Mouse (Mus musculus) brain, embryonic 14.5 days (tissue): ENCODE measurements around the gene Dnajb2. TPM values are rescaled to one million over a fixed set of nuclear protein-coding genes. Genes with fewer than 3 reads are reported as not detected.

Source experiments
- DNase-seq: peaks from one replicate; pipeline ENCODE4 v3.0.0-alpha.2; 2011; ENCODE audit warnings: low read depth
- CTCF ChIP-seq: fragments of 200-500 bp; IDR thresholded peaks from 2 replicates; pipeline ENCODE4 v1.5.1; 2012; ENCODE audit warnings: inconsistent platforms, mild to moderate bottlenecking, moderate library complexity, borderline replicate concordance; ENCODE audit not compliant: insufficient read depth, insufficient read length; ENCODE audit errors: extremely low read depth
- POLR2A ChIP-seq: fragments of 200-500 bp; IDR thresholded peaks from 2 replicates; pipeline ENCODE4 v1.6.1; 2012; ENCODE audit warnings: mild to moderate bottlenecking, inconsistent platforms, borderline replicate concordance; ENCODE audit not compliant: poor library complexity, insufficient read depth, insufficient read length, severe bottlenecking; ENCODE audit errors: extremely low read depth
- polyA plus RNA-seq: library from polyadenylated mRNA; depleted of rRNA; stranded (reverse); fragments of >200 nt; gene quantifications from 2 replicates; pipeline ENCODE4 v1.2.3, GENCODE M21; 2012; rRNA removed

The Dnajb2 gene
- polyA plus RNA-seq, result 52.4 and 53.3 TPM in 2 replicates

DNA sequence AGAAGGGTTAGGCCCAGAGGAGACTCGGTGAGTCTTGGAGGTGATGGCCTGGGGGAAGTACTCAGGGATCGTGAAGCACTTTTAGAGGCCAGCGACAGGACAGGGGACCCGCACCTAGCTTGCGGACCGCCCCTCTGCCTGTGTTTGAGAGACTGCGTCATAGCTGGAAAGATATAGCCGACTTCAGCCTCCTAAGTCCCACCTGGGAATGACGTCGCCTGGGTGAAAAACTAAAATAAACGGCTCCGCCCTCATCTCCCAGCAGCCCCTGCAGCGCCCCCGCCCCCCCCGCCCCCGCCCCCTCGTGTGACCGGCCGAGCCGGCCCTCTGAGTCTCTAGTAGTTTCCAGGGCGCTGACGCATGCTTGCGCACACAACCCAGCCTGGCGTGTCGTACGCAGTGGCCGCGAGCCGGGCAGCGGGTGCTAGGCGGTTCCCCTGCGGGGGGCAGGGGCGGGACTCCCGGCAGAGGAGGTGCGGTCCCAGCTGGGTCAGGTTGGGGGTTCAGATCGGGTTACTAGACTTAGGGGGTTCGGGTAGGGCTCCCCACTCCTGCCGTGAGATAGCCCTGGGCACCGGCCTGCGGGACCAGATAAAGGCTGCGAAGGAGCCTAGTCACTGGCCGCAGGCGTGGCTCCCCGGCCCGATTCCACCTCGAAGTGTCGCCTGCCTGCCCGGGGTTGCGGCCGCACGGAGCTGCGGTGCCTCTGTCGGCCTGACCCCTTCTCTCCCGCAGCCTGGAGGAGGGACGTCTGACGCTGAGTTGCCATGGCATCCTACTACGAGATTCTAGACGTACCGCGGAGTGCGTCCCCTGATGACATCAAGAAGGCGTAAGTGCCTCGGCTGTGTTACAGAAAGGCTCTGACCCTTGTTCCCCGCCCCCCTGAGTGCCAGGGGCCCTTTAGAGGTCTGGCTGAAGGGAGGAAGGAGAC, at the start of gene Dnajb2:
TSS of gene Dnajb2 (plus strand) at position 290 of the 934 bp plus-strand sequence.
- TF ChIP-seq POLR2A (peak; percentile 36; the same call in 1 of the 2 replicates), CTCF (no peak)
- peak; percentile 84 for DNase-seq

DNA sequence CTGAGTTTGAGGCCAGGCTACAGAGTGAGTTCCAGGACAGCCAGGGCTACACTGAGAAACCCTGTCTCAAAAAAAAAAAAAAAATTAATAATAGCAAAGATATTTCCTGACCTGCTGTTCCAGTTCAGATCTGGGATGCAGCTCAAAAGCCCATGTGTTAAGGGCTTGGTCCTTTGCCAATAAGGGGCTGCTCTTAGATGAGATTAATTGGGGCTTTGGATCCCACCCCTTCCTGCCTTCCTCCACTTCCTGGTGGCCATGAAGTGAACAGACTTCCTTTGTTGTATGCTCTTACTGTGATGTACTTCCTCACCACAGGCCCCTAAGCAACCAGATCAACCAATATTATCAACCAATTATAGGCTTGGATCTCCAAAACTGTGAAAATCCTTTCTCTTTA, 49.1 kb upstream of the Dnajb2 start:
- no peak for TF ChIP-seq POLR2A
- no peak for TF ChIP-seq CTCF
- peak; percentile 15 for DNase-seq

DNA sequence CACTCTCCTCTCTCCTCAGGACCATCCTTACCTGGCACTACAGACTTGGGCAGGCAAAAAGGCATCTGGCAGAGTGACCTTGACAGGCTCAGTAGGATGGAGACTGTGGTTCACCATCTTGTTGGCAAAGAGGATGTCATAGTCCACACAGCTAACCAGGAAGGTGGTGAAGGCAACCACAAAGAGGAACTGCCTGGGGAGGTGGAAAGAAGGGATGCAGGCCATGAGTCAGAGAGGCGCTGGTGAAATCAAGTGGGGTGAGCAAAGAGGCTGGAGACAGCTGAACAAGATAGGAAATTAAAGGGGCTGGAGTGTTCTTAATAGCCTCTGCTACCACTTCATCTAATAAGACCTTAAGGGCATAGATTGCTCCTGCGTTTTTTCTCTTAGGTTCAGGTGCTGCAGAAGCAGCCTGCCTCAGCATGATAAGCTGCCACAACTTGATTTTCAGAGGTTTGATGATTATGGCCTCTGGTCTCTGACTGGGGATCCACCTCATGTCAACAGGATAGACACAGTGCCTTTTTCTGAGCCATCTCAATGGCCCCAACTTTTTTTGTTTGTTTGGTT, 48.2 kb upstream of the Dnajb2 start:
- TF ChIP-seq POLR2A, result no peak
- TF ChIP-seq CTCF, result no peak

GRCm38 (mm10) chr1:75190577-75190976, 45.6 kb upstream of the Dnajb2 start:
- DNase-seq, result no peak
- no peak for TF ChIP-seq POLR2A
- no peak for TF ChIP-seq CTCF

More for the DNA sequence above, 48.2 kb upstream of the Dnajb2 start:
- DNase-seq, result no peak

GRCm38 (mm10) chr1:75191258-75191621, 45.0 kb upstream of the Dnajb2 start:
- DNase-seq, result no peak
- TF ChIP-seq POLR2A (no peak), CTCF (no peak)

GRCm38 (mm10) chr1:75191622-75192402, 44.4 kb upstream of the Dnajb2 start, which contains the start of the genes Ankzf1 and Atg9a:
Gene Ankzf1 (plus strand): TSS chr1:75192151.
Gene Atg9a (minus strand): TSS chr1:75192196.
- TF ChIP-seq CTCF (no peak), POLR2A (peak; percentile 5; the same call in 1 of the 2 replicates)
- peak; percentile 100 for DNase-seq

GRCm38 (mm10) chr1:75192452-75192851, 43.8 kb upstream of the Dnajb2 start:
- TF ChIP-seq CTCF, result no peak
- TF ChIP-seq POLR2A, result no peak
- DNase-seq, result no peak

- no peak for TF ChIP-seq CTCF
- TF ChIP-seq POLR2A, result no peak
- no peak for DNase-seq
These were observed 35.0 kb upstream of the Dnajb2 start for GRCm38 (mm10) chr1:75201236-75201635.

- peak; percentile 20 for DNase-seq
- TF ChIP-seq POLR2A (no peak), CTCF (no peak)
These were observed 27.1 kb upstream of the Dnajb2 start for GRCm38 (mm10) chr1:75208967-75209678.

DNA sequence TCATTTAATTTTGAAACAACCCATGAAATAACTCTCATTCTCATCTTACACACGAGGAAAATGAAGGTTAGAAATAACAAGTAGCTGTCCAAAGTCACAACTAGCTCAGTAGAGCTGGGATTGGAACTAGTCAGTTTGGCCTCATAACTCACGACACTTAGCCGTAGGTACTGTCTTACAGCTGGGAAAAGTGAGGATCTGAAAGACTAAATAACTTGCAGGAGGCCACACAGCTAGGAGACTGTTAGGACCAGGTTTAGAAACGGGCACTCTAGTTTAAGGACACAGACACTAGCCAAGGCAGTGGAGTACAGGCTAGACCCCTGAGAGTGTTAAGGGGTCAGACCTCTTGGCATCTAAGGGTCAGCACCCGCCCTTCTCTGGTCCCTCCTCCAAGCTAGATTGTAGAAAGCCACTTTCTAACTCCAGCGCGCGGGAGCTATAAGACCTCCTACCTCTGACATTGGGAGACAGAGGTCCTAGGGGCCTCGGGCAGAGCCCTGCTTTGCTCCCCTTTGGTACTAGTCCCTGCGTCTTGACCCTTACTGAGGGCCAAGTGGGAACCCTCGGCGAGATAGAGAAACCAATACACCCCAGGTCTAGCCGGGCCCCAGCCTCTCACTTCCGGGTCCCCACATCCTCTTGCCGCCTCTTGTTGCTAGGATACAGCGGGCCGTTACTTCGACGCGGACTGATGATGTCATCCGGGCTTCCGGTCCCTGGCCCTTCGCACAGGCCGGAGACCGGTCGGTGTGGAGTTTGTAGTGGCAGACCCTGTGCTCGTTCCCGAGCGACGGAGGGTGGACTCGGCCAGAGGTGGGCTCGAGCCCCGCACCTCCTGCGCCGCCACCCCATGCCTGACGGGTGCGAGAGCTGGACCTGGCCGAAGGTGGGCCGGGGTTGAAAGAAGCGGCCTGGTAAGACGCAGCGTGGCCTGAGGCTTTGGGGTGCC, 25.8 kb upstream of the Dnajb2 start, which contains the start of the genes Glb1l and Stk16:
TSS of gene Glb1l (minus strand) at position 678 of the 952 bp plus-strand sequence.
TSS of gene Stk16 (plus strand) at position 703 of the 952 bp plus-strand sequence.
- peak; percentile 98 for DNase-seq
- TF ChIP-seq POLR2A, result peak; percentile 64; the same call in 1 of the 2 replicates
- no peak for TF ChIP-seq CTCF
